Mouse (Mus musculus) limb, embryonic 13.5 days (tissue): ENCODE results near the gene 9130204L05Rik. TPM values are rescaled to one million over a fixed set of nuclear protein-coding genes. Genes with fewer than 3 reads are reported as not detected.

Source experiments
- ATAC-seq: fragments of 200-750 bp; cut with Nextera tagmentation; 2 replicates; pipeline ENCODE4 v1.8.0; 2017; ENCODE audit warnings: low read depth, moderate number of reproducible peaks, moderate TSS enrichment; ENCODE audit not compliant: low FRiP score
- H3K27ac ChIP-seq: fragments of 300-500 bp; sonication (generic); 2 replicates; pipeline ENCODE4 v1.5.1; 2015; ENCODE audit warnings: inconsistent platforms, mild to moderate bottlenecking, moderate library complexity
- H3K27me3 ChIP-seq: fragments of 300-500 bp; sonication (generic); 2 replicates; pipeline ENCODE4 v1.6.1; 2015; ENCODE audit warnings: mild to moderate bottlenecking, inconsistent platforms
- H3K36me3 ChIP-seq: fragments of 300-500 bp; sonication (generic); 2 replicates; pipeline ENCODE4 v1.6.1; 2015; ENCODE audit warnings: inconsistent platforms, mild to moderate bottlenecking, moderate library complexity
- H3K4me1 ChIP-seq: fragments of 300-500 bp; sonication (generic); 2 replicates; pipeline ENCODE4 v1.6.1; 2015; ENCODE audit warnings: inconsistent platforms
- H3K4me2 ChIP-seq: fragments of 300-500 bp; sonication (generic); replicated peaks from 2 replicates; pipeline ENCODE4 v1.6.1; 2015; ENCODE audit warnings: inconsistent platforms, mild to moderate bottlenecking, moderate library complexity
- H3K4me3 ChIP-seq: fragments of 300-500 bp; sonication (generic); 2 replicates; pipeline ENCODE4 v1.5.1; 2015; ENCODE audit warnings: moderate library complexity, mild to moderate bottlenecking, inconsistent platforms
- H3K9ac ChIP-seq: fragments of 300-500 bp; sonication (generic); 2 replicates; pipeline ENCODE4 v1.6.1; 2015; ENCODE audit warnings: mild to moderate bottlenecking, inconsistent platforms
- H3K9me3 ChIP-seq: fragments of 300-500 bp; sonication (generic); 2 replicates; pipeline ENCODE4 v1.6.1; 2016; ENCODE audit warnings: inconsistent platforms
- WGBS: fragments of 180-500 bp; shearing (Covaris S2); methylation state at CpG from one replicate; pipeline ENCODE4 v1.1.7; 2015; 5-methylcytosine and 5-hydroxymethylcytosine counted together
- polyA plus RNA-seq: library from polyadenylated mRNA; unstranded; fragments of >200 nt; fragmentation: Nextera tagmentation; extraction: Ambion mirVana; gene quantifications from 2 replicates; pipeline ENCODE4 v1.2.1, GENCODE M21; 2015

Gene 9130204L05Rik
- polyA plus RNA-seq: not detected in 2 replicates

DNA sequence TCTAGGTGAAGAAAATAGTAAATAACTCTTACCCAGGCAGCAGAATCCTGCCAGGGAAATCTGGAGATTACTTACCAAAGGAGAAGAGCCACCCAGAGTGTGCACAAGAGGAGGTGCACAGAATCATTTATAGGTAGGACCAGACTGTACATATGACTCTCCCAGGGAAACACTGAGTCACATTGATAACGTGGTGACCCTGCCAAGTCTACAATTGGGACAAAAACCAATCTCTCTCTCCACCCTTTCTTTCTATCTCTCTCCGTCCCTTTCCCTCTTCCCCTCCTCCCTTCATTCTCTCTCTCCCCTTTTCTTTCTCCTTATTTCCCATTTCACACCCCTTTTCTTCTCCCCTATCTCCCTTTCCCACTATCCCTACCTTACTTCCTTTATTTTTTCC lies at the start of gene 9130204L05Rik:
TSS of gene 9130204L05Rik (minus strand) at position 101 of the 400 bp plus-strand sequence.
- peaks cover 9% of the 10 kb centered on the region for H3K9me3 ChIP-seq
- no peaks in the 10 kb centered on the region for H3K4me1 ChIP-seq
- no peak within 1 kb of the TSS for H3K27ac ChIP-seq
- no peak within 1 kb of the TSS for H3K4me3 ChIP-seq
- H3K36me3 ChIP-seq: no peaks in the 10 kb centered on the region
- no peak for ATAC-seq
- H3K4me2 ChIP-seq: no peak within 1 kb of the TSS
- H3K9ac ChIP-seq: no peak within 1 kb of the TSS
- WGBS: 77% methylated on average over 2 of the region's 2 CpGs
- no peaks in the 10 kb centered on the region for H3K27me3 ChIP-seq

DNA sequence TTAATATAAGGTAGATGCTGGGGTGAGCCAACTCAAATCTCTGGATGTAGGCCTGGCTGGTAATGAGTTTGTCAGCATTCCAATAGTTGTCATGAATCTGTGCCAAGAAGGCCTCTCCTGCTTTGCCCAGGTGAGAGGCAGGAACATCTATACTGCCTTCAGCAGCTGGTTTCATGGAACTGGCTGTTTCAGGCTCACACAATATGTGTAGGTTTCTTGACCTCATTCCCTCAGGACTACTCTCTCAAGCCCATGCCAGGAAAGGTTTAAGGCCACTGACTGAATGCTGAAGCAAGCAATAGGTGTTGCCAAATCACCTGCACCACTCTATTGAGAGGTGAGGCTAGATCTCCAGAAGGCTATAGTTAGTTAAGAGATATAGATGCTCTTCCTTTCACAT lies 18.1 kb upstream of the 9130204L05Rik start:
- Histone ChIP-seq H3K27ac (no peak overlapping the region), H3K9ac (no peak overlapping the region), H3K4me2 (no peak overlapping the region), H3K4me3 (no peak overlapping the region), H3K4me1 (no peaks in the 10 kb centered on the region), H3K9me3 (peaks cover 14% of the 10 kb centered on the region; the same call in 1 of the 2 replicates), H3K36me3 (no peaks in the 10 kb centered on the region), H3K27me3 (no peaks in the 10 kb centered on the region)
- ATAC-seq: no peak

DNA sequence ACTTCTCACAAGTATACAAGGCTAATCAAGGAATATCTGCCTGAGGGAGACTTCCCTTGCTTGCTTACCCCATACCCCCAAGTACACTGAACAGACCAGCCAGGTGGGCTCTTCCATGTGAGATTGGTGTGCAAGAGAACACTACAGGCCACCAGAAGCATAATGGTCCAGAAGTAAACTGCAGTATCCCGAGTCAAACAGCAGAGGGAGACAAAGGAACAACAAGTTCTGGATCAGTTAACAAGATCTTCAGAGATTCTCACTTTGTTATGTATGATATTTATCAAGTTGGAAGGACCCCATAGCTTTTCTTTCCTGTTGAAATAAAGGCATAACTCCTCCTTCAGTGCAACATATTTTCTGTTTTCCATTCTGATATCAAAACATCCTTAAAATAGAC lies 31.4 kb downstream of the 9130204L05Rik start:
- no peak overlapping the region for H3K4me2 ChIP-seq
- no peak for ATAC-seq
- H3K27ac ChIP-seq: no peak overlapping the region
- H3K4me1 ChIP-seq: no peaks in the 10 kb centered on the region
- peaks cover 7% of the 10 kb centered on the region for H3K9me3 ChIP-seq
- H3K9ac ChIP-seq: no peak overlapping the region
- 7% methylated on average over 1 of the region's 1 CpGs for WGBS
- H3K4me3 ChIP-seq: no peak overlapping the region
- H3K36me3 ChIP-seq: no peaks in the 10 kb centered on the region
- no peaks in the 10 kb centered on the region for H3K27me3 ChIP-seq

DNA sequence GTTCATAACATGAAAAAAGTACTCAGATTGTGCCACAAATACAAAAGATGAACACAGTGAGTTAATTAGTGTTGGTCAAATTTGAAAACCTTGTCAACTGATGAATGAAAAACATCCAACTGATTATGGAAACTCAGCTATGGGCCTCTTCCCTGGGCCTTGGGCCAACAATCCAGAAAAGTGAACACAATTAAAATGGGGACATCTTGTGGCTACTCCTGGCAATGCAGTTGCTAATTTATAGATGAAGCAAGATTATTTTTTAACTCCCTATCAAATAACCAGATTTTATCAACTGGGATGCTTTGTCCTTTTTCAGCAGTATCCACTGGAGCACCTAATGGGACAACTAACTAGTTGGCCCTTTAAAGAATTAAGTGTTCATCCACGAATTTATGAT lies 37.9 kb downstream of the 9130204L05Rik start:
- Histone ChIP-seq H3K4me1 (no peaks in the 10 kb centered on the region), H3K4me3 (no peak overlapping the region), H3K4me2 (no peak overlapping the region), H3K27me3 (no peaks in the 10 kb centered on the region), H3K36me3 (no peaks in the 10 kb centered on the region), H3K9ac (no peak overlapping the region), H3K9me3 (peaks cover 7% of the 10 kb centered on the region; the same call in 1 of the 2 replicates), H3K27ac (no peak overlapping the region)
- 14% methylated on average over 1 of the region's 1 CpGs for WGBS
- no peak for ATAC-seq
